Mouse (Mus musculus): ENCODE results near the gene Hacd2. TPM values are rescaled to one million over a fixed set of nuclear protein-coding genes. Genes with fewer than 3 reads are reported as not detected.

The Hacd2 gene
- 87.2 and 100 TPM in 2 replicates for polyA plus RNA-seq (2012; rRNA removed)

- no peak for DNase-seq (ENCODE audit: low read depth)
These were observed at the start of gene Hacd2 for GRCm38 (mm10) chr16:35022242-35023137. TSS of gene Hacd2 (plus strand) at chr16:35022428.

GRCm38 (mm10) chr16:34972471-34972870 is 49.8 kb upstream of the Hacd2 start:
- no peak for DNase-seq (ENCODE audit: low read depth)

GRCm38 (mm10) chr16:34975544-34975943 is 46.7 kb upstream of the Hacd2 start:
- DNase-seq (ENCODE audit: low read depth), result no peak

DNA sequence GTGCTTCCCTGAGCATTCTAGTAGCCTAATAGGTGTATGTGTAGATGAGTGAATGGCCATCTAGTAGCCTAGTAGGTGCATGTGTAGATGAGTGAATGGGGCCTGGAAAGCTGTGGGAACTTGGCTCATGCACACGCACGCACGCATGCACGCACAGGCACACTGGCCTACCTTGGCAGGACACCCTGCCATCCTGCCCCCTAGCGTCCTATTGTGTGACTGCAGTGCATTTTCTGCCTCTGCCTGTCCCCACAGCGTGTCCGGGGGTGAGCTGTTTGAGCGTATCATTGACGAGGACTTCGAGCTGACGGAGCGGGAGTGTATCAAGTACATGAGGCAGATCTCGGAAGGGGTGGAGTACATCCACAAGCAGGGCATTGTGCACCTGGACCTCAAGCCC is 45.6 kb upstream of the Hacd2 start:
- DNase-seq (ENCODE audit: low read depth), result no peak

GRCm38 (mm10) chr16:34978018-34978417 is 44.2 kb upstream of the Hacd2 start:
- no peak for DNase-seq (ENCODE audit: low read depth)

DNA sequence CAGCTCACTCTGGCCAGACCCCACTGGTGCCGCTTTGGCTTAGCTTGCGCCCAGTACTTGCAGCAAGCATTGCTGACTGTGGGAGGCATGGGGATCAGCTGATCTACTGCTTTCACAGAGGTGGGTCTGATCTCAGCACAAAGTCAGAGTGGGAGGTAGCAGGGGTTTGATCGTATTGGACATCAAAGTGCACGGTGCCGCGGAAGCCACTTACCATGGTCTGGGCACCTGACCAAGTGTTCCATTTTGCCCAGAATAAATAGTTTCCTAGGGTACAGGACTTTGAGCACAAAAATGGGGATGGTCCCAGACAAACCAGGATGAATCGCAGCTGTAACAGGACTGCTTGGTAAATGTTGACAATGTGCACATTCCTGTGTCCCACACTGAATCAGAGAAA is 41.2 kb upstream of the Hacd2 start:
- no peak for DNase-seq (ENCODE audit: low read depth)

- DNase-seq (ENCODE audit: low read depth), result peak; percentile 93
These were observed 37.8 kb upstream of the Hacd2 start for GRCm38 (mm10) chr16:34984203-34985030.

DNA sequence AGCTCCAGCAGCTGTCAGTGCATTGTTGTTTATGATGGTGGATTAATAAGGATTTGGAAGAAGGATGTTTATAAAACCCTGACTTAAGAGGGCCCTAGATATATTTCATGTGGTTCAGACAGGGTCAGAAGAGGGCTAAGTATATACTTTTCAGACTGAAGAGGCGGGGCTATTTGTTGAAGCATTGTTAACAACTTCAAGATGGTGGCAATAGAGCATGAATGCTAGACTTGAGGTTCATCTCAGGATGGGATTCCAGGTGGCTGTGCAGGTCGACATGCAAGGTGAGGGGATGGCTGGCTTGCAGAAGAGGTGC is 37.2 kb upstream of the Hacd2 start:
- DNase-seq (ENCODE audit: low read depth), result no peak

GRCm38 (mm10) chr16:34986211-34986825 is 35.9 kb upstream of the Hacd2 start:
- no peak for DNase-seq (ENCODE audit: low read depth)

DNA sequence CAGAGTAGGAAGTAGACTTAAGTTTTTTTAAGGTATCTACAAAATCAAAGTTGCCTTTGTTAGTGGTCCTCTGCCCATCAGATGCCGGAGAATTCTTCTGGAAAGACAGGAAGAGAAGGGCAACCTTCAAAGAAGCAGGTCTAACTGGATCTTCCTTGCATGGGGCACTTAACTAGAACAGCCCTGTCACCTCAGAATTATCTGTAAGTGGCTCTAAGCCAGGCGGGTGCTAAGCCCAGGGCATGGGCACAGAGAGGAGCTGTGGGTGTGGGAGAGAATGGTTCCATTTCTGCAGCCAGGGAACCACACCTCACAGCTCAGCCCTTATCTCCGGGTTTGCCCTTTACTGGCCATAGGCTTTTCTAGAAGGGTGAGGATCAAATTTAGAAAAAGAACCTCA is 30.9 kb upstream of the Hacd2 start:
- DNase-seq (ENCODE audit: low read depth), result no peak

GRCm38 (mm10) chr16:34992854-34993253 is 29.4 kb upstream of the Hacd2 start:
- no peak for DNase-seq (ENCODE audit: low read depth)

GRCm38 (mm10) chr16:34993694-34994330 is 28.4 kb upstream of the Hacd2 start:
- DNase-seq (ENCODE audit: low read depth), result no peak

- no peak for DNase-seq (ENCODE audit: low read depth)
These were observed 27.5 kb upstream of the Hacd2 start for GRCm38 (mm10) chr16:34994641-34995141.

DNA sequence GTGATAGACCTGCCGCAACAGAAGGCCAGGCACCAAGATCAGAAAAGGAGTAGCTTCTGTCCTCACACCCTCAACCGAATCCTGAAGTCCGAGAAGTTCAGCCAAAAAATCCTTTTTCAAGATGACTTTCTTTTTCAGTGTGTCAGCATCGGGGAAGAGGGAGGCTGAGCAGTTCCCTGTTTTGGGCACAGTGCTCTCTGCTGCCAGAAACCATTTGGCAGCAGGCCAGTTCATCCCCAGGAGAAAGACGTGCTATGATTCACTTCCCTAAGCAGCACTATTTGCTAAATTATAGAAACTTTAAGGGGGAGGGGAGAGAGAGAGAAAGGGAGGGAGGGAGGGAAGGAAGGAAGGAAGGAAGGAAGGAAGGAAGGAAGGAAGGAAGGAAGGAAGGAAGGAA is 26.1 kb upstream of the Hacd2 start:
- DNase-seq (ENCODE audit: low read depth), result no peak

GRCm38 (mm10) chr16:34997052-34997451 is 25.2 kb upstream of the Hacd2 start:
- DNase-seq (ENCODE audit: low read depth), result no peak

DNA sequence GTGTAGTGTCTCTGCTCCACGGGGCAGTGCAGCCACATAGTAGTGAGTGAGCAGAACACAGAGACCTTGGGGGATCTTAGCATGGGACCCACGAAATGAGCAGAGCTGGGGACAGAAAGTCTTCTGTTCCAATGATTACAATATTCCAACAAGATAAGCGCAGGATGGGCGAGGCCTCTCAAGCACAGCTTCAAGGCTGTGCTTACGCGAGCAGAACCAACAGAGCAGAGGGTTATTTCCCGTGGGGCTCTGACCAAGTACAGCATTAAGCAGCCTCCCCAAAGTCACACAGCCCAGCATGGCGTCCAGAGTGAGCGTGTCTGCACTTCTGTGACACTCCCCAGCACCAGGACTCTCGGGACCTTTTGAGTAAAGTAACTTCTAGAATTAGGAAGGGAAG is 24.7 kb upstream of the Hacd2 start:
- DNase-seq (ENCODE audit: low read depth), result no peak

GRCm38 (mm10) chr16:34999016-34999415 is 23.2 kb upstream of the Hacd2 start:
- no peak for DNase-seq (ENCODE audit: low read depth)

GRCm38 (mm10) chr16:34999986-35000385 is 22.2 kb upstream of the Hacd2 start:
- no peak for DNase-seq (ENCODE audit: low read depth)

DNA sequence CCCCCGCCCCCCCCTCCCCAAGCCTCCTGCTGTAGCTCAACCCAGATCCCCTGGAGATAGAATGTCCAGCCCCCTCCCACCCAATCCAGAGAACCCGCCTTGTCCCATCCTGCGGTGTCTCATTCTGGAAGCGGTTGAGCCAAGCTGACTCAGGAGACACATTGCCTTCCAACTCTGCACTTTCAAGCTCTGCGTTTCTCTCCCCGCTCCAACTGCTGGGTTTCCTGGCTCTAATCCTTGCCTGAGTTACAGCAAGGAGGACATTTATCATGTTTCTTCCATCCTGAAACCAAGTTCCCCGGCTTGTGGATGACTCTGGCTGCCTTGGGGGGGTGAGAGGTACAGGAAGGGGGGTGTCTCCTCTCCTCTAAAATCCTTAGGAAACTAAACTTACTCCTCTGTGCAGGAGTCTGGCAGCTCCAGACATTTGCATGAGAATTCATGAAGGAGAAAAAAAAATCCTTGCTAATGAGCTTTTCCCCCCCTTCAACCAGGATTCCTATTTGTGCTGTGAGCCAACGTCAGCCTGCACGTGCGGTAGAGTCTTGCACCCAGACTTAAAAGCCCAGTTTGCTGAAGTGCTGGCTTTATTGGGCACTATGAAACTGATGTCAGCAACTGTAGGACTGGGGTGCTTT is 21.2 kb upstream of the Hacd2 start:
- no peak for DNase-seq (ENCODE audit: low read depth)

DNA sequence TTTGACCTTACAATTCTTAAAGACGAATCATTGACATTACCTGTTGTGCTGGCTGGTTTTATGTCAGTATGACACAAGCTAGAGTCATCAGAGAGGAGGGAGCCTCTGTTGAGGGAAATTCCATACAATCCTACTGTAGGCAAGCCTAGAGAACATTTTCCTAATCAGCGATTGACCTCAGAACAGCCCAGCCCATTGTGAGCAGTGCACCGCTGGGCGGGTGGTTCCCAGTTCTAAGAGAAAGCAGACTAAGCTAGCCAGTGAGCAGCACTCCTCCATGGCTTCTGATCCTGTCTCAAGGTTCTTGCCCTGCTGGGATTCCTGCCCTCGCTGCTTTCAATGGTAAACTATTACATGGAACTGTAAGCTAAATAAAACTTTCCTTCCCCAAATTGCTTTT is 17.9 kb upstream of the Hacd2 start:
- no peak for DNase-seq (ENCODE audit: low read depth)

GRCm38 (mm10) chr16:35004756-35005155 is 17.5 kb upstream of the Hacd2 start:
- no peak for DNase-seq (ENCODE audit: low read depth)
